Mouse (Mus musculus) T-helper 2 cell (primary cell): ENCODE measurements at regions not wholly inside any gene's neighbourhood (a gene's known extent, or its start where the extent isn't known, plus 50 kb on each side); places are given as distances from the start of the nearest gene placed in this dataset.

Experiments used
- in situ Hi-C: fragments of 300-600 bp; cut with MboI, MseI; formaldehyde crosslinking; loops from one replicate; pipeline ENCODE4 v1.15.1; 2025; ENCODE audit warnings: high pct_unique_total_duplicates

GRCm38 (mm10) chr6:17157270-17157669 is 92.3 kb downstream of the Tes start:
- in situ Hi-C loops = loop anchor here (25.0 kb wide), 1 partner anchor 470 kb away; no protein-coding TSS in a partner anchor

DNA sequence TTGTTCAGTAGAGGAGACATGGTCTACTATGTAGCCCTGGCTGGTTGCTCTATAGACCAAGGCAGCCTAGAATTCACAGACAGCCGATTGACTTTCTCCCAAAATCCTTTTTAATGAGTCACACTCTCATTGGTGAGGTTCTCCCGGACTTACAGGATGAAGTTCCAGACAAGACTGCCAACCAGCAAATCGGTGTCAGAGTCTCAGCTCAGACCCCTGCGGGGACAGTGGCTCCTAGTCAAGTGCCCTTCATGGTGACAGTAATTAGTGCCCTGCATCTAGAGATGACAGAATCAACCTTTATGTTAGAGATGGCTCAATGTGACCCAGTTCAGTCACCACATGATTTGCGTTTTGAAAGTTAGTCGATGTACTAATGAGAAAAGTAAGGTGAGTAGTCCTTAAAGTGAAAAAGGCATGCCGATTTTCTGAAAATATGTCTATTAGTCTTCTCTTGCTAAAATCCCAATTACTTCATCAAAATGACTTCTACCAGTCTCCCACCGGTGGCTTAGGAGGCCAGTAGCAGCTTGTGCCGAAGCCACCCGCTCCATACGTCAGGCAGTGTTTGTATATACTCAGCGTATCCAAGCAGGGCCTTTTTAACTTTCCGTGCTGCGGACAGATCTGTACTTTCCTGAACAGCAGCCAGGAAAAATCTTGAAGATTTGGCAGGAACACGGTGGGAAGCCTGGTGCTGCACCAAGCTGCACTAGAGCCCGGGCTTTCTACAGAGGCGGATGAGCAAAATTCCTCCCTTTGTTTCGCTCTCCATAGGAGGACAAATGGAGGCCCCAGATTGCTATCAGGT is 105.2 kb downstream of the Tes start:
- in situ Hi-C loops = loop anchor here (10.0 to 25.0 kb wide), 2 partner anchors 175 to 483 kb away; no protein-coding TSS in a partner anchor

DNA sequence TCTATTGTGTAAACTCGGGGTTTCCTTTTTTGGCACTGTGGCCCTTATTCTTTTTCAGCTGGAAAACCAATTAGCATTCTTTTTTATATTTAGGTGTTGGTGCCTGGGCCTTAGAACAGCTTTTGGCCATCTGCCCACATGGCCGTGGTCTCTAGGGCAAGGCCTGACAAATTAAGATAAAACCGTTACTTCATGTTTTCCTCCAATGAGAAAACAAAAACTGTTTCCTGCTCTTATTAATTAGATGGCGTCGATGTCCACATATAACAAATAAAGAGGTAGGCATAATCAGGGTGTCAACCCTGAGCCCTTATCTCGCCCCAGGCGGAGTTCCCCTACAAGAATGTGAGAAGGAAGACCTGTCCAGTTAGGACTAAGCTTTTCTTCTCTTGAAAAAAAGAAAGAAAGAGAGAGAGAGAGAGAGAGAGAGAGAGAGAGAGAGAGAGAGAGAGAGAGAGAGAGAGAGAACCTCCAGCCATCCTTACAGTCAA is 105.9 kb downstream of the Tes start:
- in situ Hi-C loops = loop anchor here (10.0 to 25.0 kb wide), 2 partner anchors 176 to 484 kb away; no protein-coding TSS in a partner anchor

- in situ Hi-C loops = loop anchor here (10.0 to 25.0 kb wide), 2 partner anchors 177 to 484 kb away; no protein-coding TSS in a partner anchor
Measured at GRCm38 (mm10) chr6:17171273-17172011, 106.5 kb downstream of the Tes start.

DNA sequence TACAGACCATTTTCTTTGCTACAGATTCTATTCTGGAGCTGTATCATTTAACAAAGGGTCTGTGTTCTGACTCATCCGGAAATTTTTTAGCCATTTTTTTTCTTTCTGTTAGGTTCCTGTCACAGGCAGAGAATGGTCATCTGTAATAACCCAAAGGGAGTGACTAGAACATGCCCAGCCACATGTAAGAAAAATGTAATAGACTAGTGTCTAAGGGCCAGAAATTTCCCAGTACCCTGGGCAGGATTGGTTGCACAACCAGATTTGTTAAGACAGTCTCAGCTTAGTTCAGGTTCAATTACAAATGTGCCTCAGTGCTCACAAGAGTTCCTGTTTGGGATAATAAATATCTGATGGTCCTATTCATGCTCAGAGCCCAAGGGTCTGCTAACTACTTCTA is 107.1 kb downstream of the Tes start:
- in situ Hi-C loops = loop anchor here (10.0 to 25.0 kb wide), 2 partner anchors 177 to 485 kb away; no protein-coding TSS in a partner anchor

GRCm38 (mm10) chr6:17177153-17177552 is 103.8 kb upstream of the Cav2 start:
- in situ Hi-C loops = loop anchor here (10.0 kb wide), 1 partner anchor 182 kb away; no protein-coding TSS in a partner anchor

GRCm38 (mm10) chr6:17179476-17179875 is 101.5 kb upstream of the Cav2 start:
- in situ Hi-C loops = loop anchor here (10.0 kb wide), 1 partner anchor 185 kb away; no protein-coding TSS in a partner anchor

GRCm38 (mm10) chr6:17186604-17187003 is 94.4 kb upstream of the Cav2 start:
- in situ Hi-C loops = no loop called here

DNA sequence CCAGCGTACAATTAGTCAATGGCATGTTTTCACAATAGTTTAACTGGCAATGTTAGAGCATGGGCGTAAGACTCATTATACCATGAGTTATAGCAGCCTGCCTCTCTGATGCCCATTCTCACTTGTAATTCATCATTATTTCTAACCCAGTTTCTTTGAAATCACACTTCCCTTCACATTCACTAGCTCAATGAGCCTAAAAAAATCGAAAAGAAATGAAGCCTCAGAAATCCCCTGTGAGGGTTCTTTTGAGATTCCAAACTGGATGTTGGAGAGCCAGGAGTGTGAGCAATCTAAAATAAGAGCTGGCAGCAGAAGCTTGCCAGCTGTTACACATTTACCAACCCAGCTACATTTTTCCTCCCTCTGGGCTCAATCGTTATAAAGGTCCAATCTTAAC is 93.9 kb upstream of the Cav2 start:
- in situ Hi-C loops = no loop called here

- in situ Hi-C loops = no loop called here
Measured at GRCm38 (mm10) chr6:17195538-17195937, 85.4 kb upstream of the Cav2 start.

DNA sequence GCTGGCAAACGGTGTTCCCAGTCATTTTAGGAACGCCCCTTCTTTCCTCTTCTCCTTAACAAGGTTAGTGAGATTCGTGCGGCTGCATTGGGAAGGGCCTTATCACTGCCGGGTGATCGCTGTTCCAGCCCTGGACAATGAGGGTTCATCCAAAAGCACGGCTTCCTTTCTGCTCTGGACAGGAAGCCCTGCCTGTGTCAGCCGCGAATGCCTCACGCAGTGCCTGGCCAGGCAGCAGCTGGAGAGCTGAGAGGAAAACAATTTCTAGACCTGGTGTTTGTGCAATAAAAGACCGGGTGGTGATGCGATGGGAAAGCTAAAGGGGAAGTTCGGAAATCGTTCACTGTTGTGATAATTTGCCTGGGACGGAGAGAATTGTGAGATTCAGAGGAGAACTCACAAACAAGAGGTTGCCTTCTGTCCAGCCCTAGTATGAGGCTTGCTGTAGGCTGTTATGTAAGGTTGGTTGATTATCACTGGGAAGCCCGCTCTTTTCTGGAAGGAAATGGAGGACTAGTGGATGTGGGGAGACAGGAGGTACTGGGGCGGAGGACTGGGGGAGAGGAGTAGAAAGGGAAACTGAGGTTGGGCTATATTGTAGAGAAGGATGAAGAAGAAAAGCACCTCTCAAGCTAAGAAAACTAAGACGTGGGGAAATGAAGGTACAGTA is 83.1 kb upstream of the Cav2 start:
- in situ Hi-C loops = no loop called here

DNA sequence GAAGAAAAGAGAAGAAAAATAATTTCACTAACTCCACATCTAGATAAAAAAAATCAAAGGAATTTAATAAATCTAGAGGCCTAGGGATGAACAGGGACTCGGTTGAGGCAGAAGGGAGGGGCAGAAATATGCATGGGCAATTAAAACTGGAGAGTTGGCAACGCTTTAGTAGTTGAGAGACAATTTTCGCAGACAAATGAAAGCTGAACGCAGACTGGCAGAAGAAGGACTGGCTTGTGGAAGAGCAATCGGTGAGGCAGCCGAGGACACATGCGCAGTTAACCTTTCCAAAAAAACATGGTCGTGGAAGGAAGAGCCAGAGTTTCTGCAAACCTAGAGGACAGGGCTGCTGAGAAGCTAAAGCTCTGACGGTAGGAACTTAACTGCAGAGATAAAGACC is 82.1 kb upstream of the Cav2 start:
- in situ Hi-C loops = no loop called here

- in situ Hi-C loops = no loop called here
Measured at GRCm38 (mm10) chr6:17201916-17202636, 78.9 kb upstream of the Cav2 start.

GRCm38 (mm10) chr6:17203302-17203701 is 77.7 kb upstream of the Cav2 start:
- in situ Hi-C loops = no loop called here

GRCm38 (mm10) chr6:17203900-17204686 is 76.9 kb upstream of the Cav2 start:
- in situ Hi-C loops = no loop called here

GRCm38 (mm10) chr6:17206932-17207331 is 74.1 kb upstream of the Cav2 start:
- in situ Hi-C loops = no loop called here

DNA sequence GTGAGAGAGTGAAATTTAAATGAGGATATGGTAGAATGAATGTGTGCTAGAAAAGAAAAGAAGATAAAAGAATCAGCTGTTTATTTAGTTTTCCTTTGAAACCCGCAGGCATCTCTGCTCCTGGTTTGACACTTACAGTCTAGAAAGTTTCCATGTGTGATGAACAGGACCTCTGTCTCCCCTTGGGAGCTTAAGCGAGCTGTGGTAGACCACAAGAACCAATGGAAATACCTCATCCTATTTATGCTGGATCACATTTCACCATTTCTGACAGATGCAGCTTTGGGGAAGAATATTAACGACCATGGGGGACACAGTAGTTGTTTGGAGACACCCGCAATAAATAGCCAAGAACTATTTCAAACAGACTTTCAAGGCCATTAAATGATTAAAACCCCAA is 71.2 kb upstream of the Cav2 start:
- in situ Hi-C loops = no loop called here

GRCm38 (mm10) chr6:17211346-17211745 is 69.6 kb upstream of the Cav2 start:
- in situ Hi-C loops = no loop called here

- in situ Hi-C loops = no loop called here
Measured at GRCm38 (mm10) chr6:17214774-17215173, 66.2 kb upstream of the Cav2 start.

- in situ Hi-C loops = no loop called here
Measured at GRCm38 (mm10) chr6:17216442-17216841, 64.5 kb upstream of the Cav2 start.
